Mouse (Mus musculus): ENCODE measurements around the gene Toporsl. TPM values are rescaled to one million over a fixed set of nuclear protein-coding genes. Genes with fewer than 3 reads are reported as not detected.

Gene Toporsl
- total RNA-seq (2014; rRNA removed) (not detected in 2 replicates), polyA plus RNA-seq (2012; rRNA removed) (not detected in 2 replicates)

GRCm38 (mm10) chr4:52595927-52596326, at the start of gene Toporsl:
Gene Toporsl (plus strand): TSS chr4:52596274.
- Histone ChIP-seq H3K4me3 (ENCODE audit: insufficient read depth, low read depth, low read length) (no peak within 1 kb of the TSS), H3K4me1 (ENCODE audit: control insufficient read depth, insufficient read depth, low read length) (no peaks in the 10 kb centered on the region), H3K27ac (replicated peaks; ENCODE audit: insufficient read depth, low read depth, low read length) (no peak within 1 kb of the TSS), H3K79me2 (ENCODE audit: control insufficient read depth, insufficient read depth, low read length) (no peaks in the 10 kb centered on the region), H3K9ac (ENCODE audit: low read depth, low read length) (no peak within 1 kb of the TSS), H3K27me3 (ENCODE audit: control insufficient read depth, insufficient read depth, low read length) (no peaks in the 10 kb centered on the region), H3K36me3 (ENCODE audit: control insufficient read depth, insufficient read depth, low read length) (no peaks in the 10 kb centered on the region)
- WGBS, result 68% methylated on average over 2 of the region's 2 CpGs
- no peak for DNase-seq (ENCODE audit: extremely low read depth, low read depth, low spot score)
- no peak for TF ChIP-seq CTCF (IDR thresholded peaks at IDR 0.05; ENCODE audit: low read depth, low read length)
- no peak for TF ChIP-seq POLR2A (IDR thresholded peaks at IDR 0.05; ENCODE audit: extremely low read depth, insufficient read depth, low read length)

GRCm38 (mm10) chr4:52557672-52558071, 38.4 kb upstream of the Toporsl start:
- H3K9ac ChIP-seq (ENCODE audit: low read depth, low read length), result no peak overlapping the region
- no peaks in the 10 kb centered on the region for H3K79me2 ChIP-seq (ENCODE audit: control insufficient read depth, insufficient read depth, low read length)
- no peaks in the 10 kb centered on the region for H3K4me1 ChIP-seq (ENCODE audit: control insufficient read depth, insufficient read depth, low read length)
- no peaks in the 10 kb centered on the region for H3K27me3 ChIP-seq (ENCODE audit: control insufficient read depth, insufficient read depth, low read length)
- no peak overlapping the region for H3K4me3 ChIP-seq (ENCODE audit: insufficient read depth, low read depth, low read length)
- TF ChIP-seq POLR2A (IDR thresholded peaks at IDR 0.05; ENCODE audit: extremely low read depth, insufficient read depth, low read length), result no peak
- TF ChIP-seq CTCF (IDR thresholded peaks at IDR 0.05; ENCODE audit: low read depth, low read length), result no peak
- no peak for DNase-seq (ENCODE audit: extremely low read depth, low read depth, low spot score)
- no peaks in the 10 kb centered on the region for H3K36me3 ChIP-seq (ENCODE audit: control insufficient read depth, insufficient read depth, low read length)
- WGBS, result 55% methylated on average over 1 of the region's 1 CpGs
- no peak overlapping the region for H3K27ac ChIP-seq (replicated peaks; ENCODE audit: insufficient read depth, low read depth, low read length)

GRCm38 (mm10) chr4:52558080-52558479, 38.0 kb upstream of the Toporsl start:
- 59% methylated on average over 1 of the region's 1 CpGs for WGBS
- Histone ChIP-seq H3K4me3 (ENCODE audit: insufficient read depth, low read depth, low read length) (no peak overlapping the region), H3K27ac (replicated peaks; ENCODE audit: insufficient read depth, low read depth, low read length) (no peak overlapping the region), H3K79me2 (ENCODE audit: control insufficient read depth, insufficient read depth, low read length) (no peaks in the 10 kb centered on the region), H3K4me1 (ENCODE audit: control insufficient read depth, insufficient read depth, low read length) (no peaks in the 10 kb centered on the region), H3K9ac (ENCODE audit: low read depth, low read length) (no peak overlapping the region), H3K36me3 (ENCODE audit: control insufficient read depth, insufficient read depth, low read length) (no peaks in the 10 kb centered on the region), H3K27me3 (ENCODE audit: control insufficient read depth, insufficient read depth, low read length) (no peaks in the 10 kb centered on the region)
- DNase-seq (ENCODE audit: extremely low read depth, low read depth, low spot score), result no peak
- TF ChIP-seq CTCF (IDR thresholded peaks at IDR 0.05; ENCODE audit: low read depth, low read length) (no peak), POLR2A (IDR thresholded peaks at IDR 0.05; ENCODE audit: extremely low read depth, insufficient read depth, low read length) (no peak)

- no peak overlapping the region for H3K4me3 ChIP-seq (ENCODE audit: insufficient read depth, low read depth, low read length)
- no peaks in the 10 kb centered on the region for H3K27me3 ChIP-seq (ENCODE audit: control insufficient read depth, insufficient read depth, low read length)
- TF ChIP-seq CTCF (IDR thresholded peaks at IDR 0.05; ENCODE audit: low read depth, low read length) (no peak), POLR2A (IDR thresholded peaks at IDR 0.05; ENCODE audit: extremely low read depth, insufficient read depth, low read length) (no peak)
- no peak for DNase-seq (ENCODE audit: extremely low read depth, low read depth, low spot score)
- no peak overlapping the region for H3K27ac ChIP-seq (replicated peaks; ENCODE audit: insufficient read depth, low read depth, low read length)
- no peaks in the 10 kb centered on the region for H3K36me3 ChIP-seq (ENCODE audit: control insufficient read depth, insufficient read depth, low read length)
- no peaks in the 10 kb centered on the region for H3K79me2 ChIP-seq (ENCODE audit: control insufficient read depth, insufficient read depth, low read length)
- H3K4me1 ChIP-seq (ENCODE audit: control insufficient read depth, insufficient read depth, low read length), result no peaks in the 10 kb centered on the region
- 98% methylated on average over 1 of the region's 1 CpGs for WGBS
- H3K9ac ChIP-seq (ENCODE audit: low read depth, low read length), result no peak overlapping the region
Observed at GRCm38 (mm10) chr4:52563859-52564258, 32.2 kb upstream of the Toporsl start.

- DNase-seq (ENCODE audit: extremely low read depth, low read depth, low spot score), result no peak
- no peaks in the 10 kb centered on the region for H3K27me3 ChIP-seq (ENCODE audit: control insufficient read depth, insufficient read depth, low read length)
- H3K4me3 ChIP-seq (ENCODE audit: insufficient read depth, low read depth, low read length), result no peak overlapping the region
- no peak overlapping the region for H3K27ac ChIP-seq (replicated peaks; ENCODE audit: insufficient read depth, low read depth, low read length)
- 80% methylated on average over 6 of the region's 6 CpGs for WGBS
- no peaks in the 10 kb centered on the region for H3K36me3 ChIP-seq (ENCODE audit: control insufficient read depth, insufficient read depth, low read length)
- H3K9ac ChIP-seq (ENCODE audit: low read depth, low read length), result no peak overlapping the region
- no peaks in the 10 kb centered on the region for H3K79me2 ChIP-seq (ENCODE audit: control insufficient read depth, insufficient read depth, low read length)
- TF ChIP-seq CTCF (IDR thresholded peaks at IDR 0.05; ENCODE audit: low read depth, low read length), result no peak
- TF ChIP-seq POLR2A (IDR thresholded peaks at IDR 0.05; ENCODE audit: extremely low read depth, insufficient read depth, low read length), result no peak
- H3K4me1 ChIP-seq (ENCODE audit: control insufficient read depth, insufficient read depth, low read length), result no peaks in the 10 kb centered on the region
Observed at GRCm38 (mm10) chr4:52586194-52586734, 9.8 kb upstream of the Toporsl start.

- no peak for DNase-seq (ENCODE audit: extremely low read depth, low read depth, low spot score)
- no peak for TF ChIP-seq POLR2A (IDR thresholded peaks at IDR 0.05; ENCODE audit: extremely low read depth, insufficient read depth, low read length)
- no peak for TF ChIP-seq CTCF (IDR thresholded peaks at IDR 0.05; ENCODE audit: low read depth, low read length)
- Histone ChIP-seq H3K36me3 (ENCODE audit: control insufficient read depth, insufficient read depth, low read length) (no peaks in the 10 kb centered on the region), H3K9ac (ENCODE audit: low read depth, low read length) (no peak overlapping the region), H3K27me3 (ENCODE audit: control insufficient read depth, insufficient read depth, low read length) (no peaks in the 10 kb centered on the region), H3K27ac (replicated peaks; ENCODE audit: insufficient read depth, low read depth, low read length) (no peak overlapping the region), H3K4me3 (ENCODE audit: insufficient read depth, low read depth, low read length) (no peak overlapping the region), H3K79me2 (ENCODE audit: control insufficient read depth, insufficient read depth, low read length) (no peaks in the 10 kb centered on the region), H3K4me1 (ENCODE audit: control insufficient read depth, insufficient read depth, low read length) (no peaks in the 10 kb centered on the region)
- 76% methylated on average over 4 of the region's 4 CpGs for WGBS
Observed at GRCm38 (mm10) chr4:52593821-52594356, 2.2 kb upstream of the Toporsl start.
